Mouse (Mus musculus): ENCODE data around the gene Aggf1. TPM values are rescaled to one million over a fixed set of nuclear protein-coding genes. Genes with fewer than 3 reads are reported as not detected.

The Aggf1 gene
- 12.3 TPM for polyA plus RNA-seq (2012; fragmentation: generic; extraction: Trizol)

GRCm38 (mm10) chr13:95374701-95375553 lies at the start of gene Aggf1:
TSS of gene Aggf1 (minus strand) at chr13:95375352.
- Histone ChIP-seq H3K79me2 (ENCODE audit: control insufficient read depth, insufficient read depth) (peaks cover 36% of the 10 kb centered on the region), H3K4me3 (peak within 1 kb of the TSS; percentile 46), H3ac (ENCODE audit: control insufficient read depth, insufficient read length) (peak within 1 kb of the TSS; percentile 100), H3K4me2 (ENCODE audit: low read depth) (peak within 1 kb of the TSS; percentile 79), H3K36me3 (ENCODE audit: control insufficient read depth, insufficient read depth) (peaks cover 14% of the 10 kb centered on the region), H3K27me3 (ENCODE audit: control insufficient read depth, insufficient read depth, insufficient read length) (no peaks in the 10 kb centered on the region)
- TF ChIP-seq REST (IDR thresholded peaks at IDR 0.05; ENCODE audit: insufficient read depth, insufficient read length) (no peak), POLR2AphosphoS2 (IDR thresholded peaks at IDR 0.05; ENCODE audit: insufficient read length, low read depth) (peak; percentile 39), POLR2A (IDR thresholded peaks at IDR 0.05; ENCODE audit: insufficient read length, low read depth) (peak; percentile 32)

- Histone ChIP-seq H3K4me2 (ENCODE audit: low read depth) (peak overlapping the region; percentile 41), H3ac (ENCODE audit: control insufficient read depth, insufficient read length) (no peak overlapping the region), H3K36me3 (ENCODE audit: control insufficient read depth, insufficient read depth) (no peaks in the 10 kb centered on the region), H3K4me3 (no peak overlapping the region), H3K79me2 (ENCODE audit: control insufficient read depth, insufficient read depth) (no peaks in the 10 kb centered on the region), H3K27me3 (ENCODE audit: control insufficient read depth, insufficient read depth, insufficient read length) (no peaks in the 10 kb centered on the region)
- TF ChIP-seq MYOG (IDR thresholded peaks at IDR 0.05; ENCODE audit: control insufficient read depth in 1 of 3, insufficient read depth in 1 of 3, insufficient read length in 2 of 3, low read depth in 2 of 3) (peak in 2 of 3 experiments; percentile 39 to 51), MYOD1 (IDR thresholded peaks at IDR 0.05; ENCODE audit: control insufficient read depth in 1 of 3, insufficient read length in 2 of 3, low read depth in 2 of 3) (peak; percentile 14 to 60 (median 48)), MAX (IDR thresholded peaks at IDR 0.05; ENCODE audit: low read depth) (no peak)
Measured at GRCm38 (mm10) chr13:95424932-95425331, 49.8 kb upstream of the Aggf1 start.

- TF ChIP-seq CEBPB (IDR thresholded peaks at IDR 0.05; ENCODE audit: insufficient read depth, poor library complexity, severe bottlenecking) = no peak
- TF ChIP-seq SRF (IDR thresholded peaks at IDR 0.05; ENCODE audit: control insufficient read depth, insufficient read length, low read depth) = no peak
- TF ChIP-seq E2F4 (IDR thresholded peaks at IDR 0.05; ENCODE audit: insufficient read depth) = no peak
- TF ChIP-seq MYOG (IDR thresholded peaks at IDR 0.05; ENCODE audit: control insufficient read depth in 1 of 3, insufficient read depth in 1 of 3, insufficient read length in 2 of 3, low read depth in 2 of 3) = no peak
- TF ChIP-seq TCF3 (IDR thresholded peaks at IDR 0.05; ENCODE audit: insufficient read length, low read depth) = no peak
- TF ChIP-seq POLR2A (IDR thresholded peaks at IDR 0.05; ENCODE audit: insufficient read length, low read depth) = no peak
- no peak for TF ChIP-seq REST (IDR thresholded peaks at IDR 0.05; ENCODE audit: insufficient read depth, insufficient read length)
- no peak for TF ChIP-seq TCF12 (IDR thresholded peaks at IDR 0.05; ENCODE audit: insufficient read depth, poor library complexity, severe bottlenecking)
- no peak for TF ChIP-seq POLR2AphosphoS2 (IDR thresholded peaks at IDR 0.05; ENCODE audit: insufficient read length, low read depth)
- no peak for TF ChIP-seq MAX (IDR thresholded peaks at IDR 0.05; ENCODE audit: low read depth)
- TF ChIP-seq MYOD1 (IDR thresholded peaks at IDR 0.05; ENCODE audit: control insufficient read depth in 1 of 3, insufficient read length in 2 of 3, low read depth in 2 of 3) = no peak
- H3K4me3 ChIP-seq = no peak overlapping the region
- H3K36me3 ChIP-seq (ENCODE audit: control insufficient read depth, insufficient read depth) = no peaks in the 10 kb centered on the region
- H3K4me2 ChIP-seq (ENCODE audit: low read depth) = no peak overlapping the region
- H3ac ChIP-seq (ENCODE audit: control insufficient read depth, insufficient read length) = no peak overlapping the region
- no peaks in the 10 kb centered on the region for H3K79me2 ChIP-seq (ENCODE audit: control insufficient read depth, insufficient read depth)
- no peaks in the 10 kb centered on the region for H3K27me3 ChIP-seq (ENCODE audit: control insufficient read depth, insufficient read depth, insufficient read length)
Measured at GRCm38 (mm10) chr13:95419204-95419749, 44.1 kb upstream of the Aggf1 start.

GRCm38 (mm10) chr13:95418575-95419203 lies 43.5 kb upstream of the Aggf1 start:
- no peak overlapping the region for H3K4me2 ChIP-seq (ENCODE audit: low read depth)
- H3K36me3 ChIP-seq (ENCODE audit: control insufficient read depth, insufficient read depth) = no peaks in the 10 kb centered on the region
- H3ac ChIP-seq (ENCODE audit: control insufficient read depth, insufficient read length) = no peak overlapping the region
- no peaks in the 10 kb centered on the region for H3K79me2 ChIP-seq (ENCODE audit: control insufficient read depth, insufficient read depth)
- TF ChIP-seq REST (IDR thresholded peaks at IDR 0.05; ENCODE audit: insufficient read depth, insufficient read length) (no peak), MAX (IDR thresholded peaks at IDR 0.05; ENCODE audit: low read depth) (no peak), E2F4 (IDR thresholded peaks at IDR 0.05; ENCODE audit: insufficient read depth) (no peak), POLR2A (IDR thresholded peaks at IDR 0.05; ENCODE audit: insufficient read length, low read depth) (no peak), MYOD1 (IDR thresholded peaks at IDR 0.05; ENCODE audit: control insufficient read depth in 1 of 3, insufficient read length in 2 of 3, low read depth in 2 of 3) (no peak), TCF12 (IDR thresholded peaks at IDR 0.05; ENCODE audit: insufficient read depth, poor library complexity, severe bottlenecking) (no peak), MYOG (IDR thresholded peaks at IDR 0.05; ENCODE audit: control insufficient read depth in 1 of 3, insufficient read depth in 1 of 3, insufficient read length in 2 of 3, low read depth in 2 of 3) (no peak), SRF (IDR thresholded peaks at IDR 0.05; ENCODE audit: control insufficient read depth, insufficient read length, low read depth) (no peak), POLR2AphosphoS2 (IDR thresholded peaks at IDR 0.05; ENCODE audit: insufficient read length, low read depth) (no peak), TCF3 (IDR thresholded peaks at IDR 0.05; ENCODE audit: insufficient read length, low read depth) (no peak), CEBPB (IDR thresholded peaks at IDR 0.05; ENCODE audit: insufficient read depth, poor library complexity, severe bottlenecking) (no peak), USF1 (IDR thresholded peaks at IDR 0.05; ENCODE audit: low read depth) (no peak)
- no peaks in the 10 kb centered on the region for H3K27me3 ChIP-seq (ENCODE audit: control insufficient read depth, insufficient read depth, insufficient read length)
- H3K4me3 ChIP-seq = no peak overlapping the region

All from myocyte (in vitro differentiated cells).